Mouse (Mus musculus): Measurements from ENCODE around the gene Fem1a. TPM values are rescaled to one million over a fixed set of nuclear protein-coding genes. Genes with fewer than 3 reads are reported as not detected.

The Fem1a gene
- polyA plus RNA-seq, 1 experiment, result 43.6 TPM

- peak overlapping the region; percentile 61 for H3K4me3 ChIP-seq
- TF ChIP-seq POLR2AphosphoS2 (IDR thresholded peaks at IDR 0.05; ENCODE audit: insufficient read length, low read depth) (no peak), SRF (IDR thresholded peaks at IDR 0.05; ENCODE audit: control insufficient read depth, insufficient read length, low read depth) (no peak), CEBPB (IDR thresholded peaks at IDR 0.05; ENCODE audit: insufficient read depth, poor library complexity, severe bottlenecking) (no peak), POLR2A (IDR thresholded peaks at IDR 0.05; ENCODE audit: insufficient read length, low read depth) (no peak), MYOD1 (IDR thresholded peaks at IDR 0.05; ENCODE audit: control insufficient read depth in 1 of 3, insufficient read length in 2 of 3, low read depth in 2 of 3) (no peak), TCF12 (IDR thresholded peaks at IDR 0.05; ENCODE audit: insufficient read depth, poor library complexity, severe bottlenecking) (no peak), MYOG (IDR thresholded peaks at IDR 0.05; ENCODE audit: control insufficient read depth in 1 of 3, insufficient read depth in 1 of 3, insufficient read length in 2 of 3, low read depth in 2 of 3) (no peak), MAX (IDR thresholded peaks at IDR 0.05; ENCODE audit: low read depth) (no peak), TCF3 (IDR thresholded peaks at IDR 0.05; ENCODE audit: insufficient read length, low read depth) (no peak), E2F4 (IDR thresholded peaks at IDR 0.05; ENCODE audit: insufficient read depth) (no peak), REST (IDR thresholded peaks at IDR 0.05; ENCODE audit: insufficient read depth, insufficient read length) (no peak), USF1 (IDR thresholded peaks at IDR 0.05; ENCODE audit: low read depth) (no peak)
Measured at GRCm38 (mm10) chr17:56277567-56277893, 20.9 kb downstream of the Fem1a start.

GRCm38 (mm10) chr17:56278340-56278739, 21.7 kb downstream of the Fem1a start:
- Histone ChIP-seq H3K4me2 (ENCODE audit: low read depth) (no peak overlapping the region), H3ac (ENCODE audit: control insufficient read depth, insufficient read length) (no peak overlapping the region), H3K27me3 (ENCODE audit: control insufficient read depth, insufficient read depth, insufficient read length) (no peaks in the 10 kb centered on the region), H3K4me3 (no peak overlapping the region), H3K36me3 (ENCODE audit: control insufficient read depth, insufficient read depth) (no peaks in the 10 kb centered on the region), H3K79me2 (ENCODE audit: control insufficient read depth, insufficient read depth) (peaks cover 9% of the 10 kb centered on the region)
- TF ChIP-seq MAX (IDR thresholded peaks at IDR 0.05; ENCODE audit: low read depth), result no peak
- no peak for TF ChIP-seq MYOD1 (IDR thresholded peaks at IDR 0.05; ENCODE audit: control insufficient read depth in 1 of 3, insufficient read length in 2 of 3, low read depth in 2 of 3)
- TF ChIP-seq TCF12 (IDR thresholded peaks at IDR 0.05; ENCODE audit: insufficient read depth, poor library complexity, severe bottlenecking), result no peak
- TF ChIP-seq POLR2AphosphoS2 (IDR thresholded peaks at IDR 0.05; ENCODE audit: insufficient read length, low read depth), result no peak
- TF ChIP-seq SRF (IDR thresholded peaks at IDR 0.05; ENCODE audit: control insufficient read depth, insufficient read length, low read depth), result no peak
- TF ChIP-seq E2F4 (IDR thresholded peaks at IDR 0.05; ENCODE audit: insufficient read depth), result no peak
- TF ChIP-seq TCF3 (IDR thresholded peaks at IDR 0.05; ENCODE audit: insufficient read length, low read depth), result no peak
- no peak for TF ChIP-seq USF1 (IDR thresholded peaks at IDR 0.05; ENCODE audit: low read depth)
- no peak for TF ChIP-seq REST (IDR thresholded peaks at IDR 0.05; ENCODE audit: insufficient read depth, insufficient read length)
- TF ChIP-seq MYOG (IDR thresholded peaks at IDR 0.05; ENCODE audit: control insufficient read depth in 1 of 3, insufficient read depth in 1 of 3, insufficient read length in 2 of 3, low read depth in 2 of 3), result no peak
- no peak for TF ChIP-seq CEBPB (IDR thresholded peaks at IDR 0.05; ENCODE audit: insufficient read depth, poor library complexity, severe bottlenecking)
- TF ChIP-seq POLR2A (IDR thresholded peaks at IDR 0.05; ENCODE audit: insufficient read length, low read depth), result no peak

More at GRCm38 (mm10) chr17:56277567-56277893, 20.9 kb downstream of the Fem1a start:
- H3K27me3 ChIP-seq (ENCODE audit: control insufficient read depth, insufficient read depth, insufficient read length), result no peaks in the 10 kb centered on the region
- peak overlapping the region; percentile 85 for H3K4me2 ChIP-seq (ENCODE audit: low read depth)
- peaks cover 9% of the 10 kb centered on the region for H3K79me2 ChIP-seq (ENCODE audit: control insufficient read depth, insufficient read depth)
- H3K36me3 ChIP-seq (ENCODE audit: control insufficient read depth, insufficient read depth), result no peaks in the 10 kb centered on the region
- H3ac ChIP-seq (ENCODE audit: control insufficient read depth, insufficient read length), result no peak overlapping the region

GRCm38 (mm10) chr17:56279481-56280155, 23.0 kb downstream of the Fem1a start:
- no peak overlapping the region for H3ac ChIP-seq (ENCODE audit: control insufficient read depth, insufficient read length)
- H3K79me2 ChIP-seq (ENCODE audit: control insufficient read depth, insufficient read depth), result peaks cover 9% of the 10 kb centered on the region
- TF ChIP-seq MYOG (IDR thresholded peaks at IDR 0.05; ENCODE audit: control insufficient read depth in 1 of 3, insufficient read depth in 1 of 3, insufficient read length in 2 of 3, low read depth in 2 of 3) (peak in 1 of 3 experiments; percentile 31), USF1 (IDR thresholded peaks at IDR 0.05; ENCODE audit: low read depth) (no peak), TCF12 (IDR thresholded peaks at IDR 0.05; ENCODE audit: insufficient read depth, poor library complexity, severe bottlenecking) (no peak), MAX (IDR thresholded peaks at IDR 0.05; ENCODE audit: low read depth) (no peak)
- no peak overlapping the region for H3K4me3 ChIP-seq
- H3K4me2 ChIP-seq (ENCODE audit: low read depth), result no peak overlapping the region
- H3K27me3 ChIP-seq (ENCODE audit: control insufficient read depth, insufficient read depth, insufficient read length), result no peaks in the 10 kb centered on the region
- H3K36me3 ChIP-seq (ENCODE audit: control insufficient read depth, insufficient read depth), result peaks cover 3% of the 10 kb centered on the region

GRCm38 (mm10) chr17:56281193-56281592, 24.6 kb downstream of the Fem1a start:
- Histone ChIP-seq H3K27me3 (ENCODE audit: control insufficient read depth, insufficient read depth, insufficient read length) (no peaks in the 10 kb centered on the region), H3K4me3 (no peak overlapping the region), H3ac (ENCODE audit: control insufficient read depth, insufficient read length) (no peak overlapping the region), H3K36me3 (ENCODE audit: control insufficient read depth, insufficient read depth) (peaks cover 8% of the 10 kb centered on the region), H3K4me2 (ENCODE audit: low read depth) (no peak overlapping the region), H3K79me2 (ENCODE audit: control insufficient read depth, insufficient read depth) (peaks cover under 1% of the 10 kb centered on the region)
- TF ChIP-seq POLR2A (IDR thresholded peaks at IDR 0.05; ENCODE audit: insufficient read length, low read depth) (no peak), CEBPB (IDR thresholded peaks at IDR 0.05; ENCODE audit: insufficient read depth, poor library complexity, severe bottlenecking) (no peak), MYOD1 (IDR thresholded peaks at IDR 0.05; ENCODE audit: control insufficient read depth in 1 of 3, insufficient read length in 2 of 3, low read depth in 2 of 3) (no peak)

- no peak for TF ChIP-seq CEBPB (IDR thresholded peaks at IDR 0.05; ENCODE audit: insufficient read depth, poor library complexity, severe bottlenecking)
- TF ChIP-seq REST (IDR thresholded peaks at IDR 0.05; ENCODE audit: insufficient read depth, insufficient read length), result no peak
- no peak for TF ChIP-seq POLR2AphosphoS2 (IDR thresholded peaks at IDR 0.05; ENCODE audit: insufficient read length, low read depth)
- TF ChIP-seq SRF (IDR thresholded peaks at IDR 0.05; ENCODE audit: control insufficient read depth, insufficient read length, low read depth), result no peak
- Histone ChIP-seq H3K27me3 (ENCODE audit: control insufficient read depth, insufficient read depth, insufficient read length) (no peaks in the 10 kb centered on the region), H3K79me2 (ENCODE audit: control insufficient read depth, insufficient read depth) (peaks cover 3% of the 10 kb centered on the region), H3K4me3 (no peak overlapping the region), H3K36me3 (ENCODE audit: control insufficient read depth, insufficient read depth) (peaks cover 8% of the 10 kb centered on the region), H3K4me2 (ENCODE audit: low read depth) (no peak overlapping the region), H3ac (ENCODE audit: control insufficient read depth, insufficient read length) (no peak overlapping the region)
Measured at GRCm38 (mm10) chr17:56282802-56283201, 26.2 kb downstream of the Fem1a start.
